Mouse (Mus musculus): Measurements from ENCODE around the gene Zfyve27. TPM values are rescaled to one million over a fixed set of nuclear protein-coding genes. Genes with fewer than 3 reads are reported as not detected.
A peak's percentile ranks its signal among the peaks of the same experiment; 100 is the strongest.

The Zfyve27 gene
- polyA plus RNA-seq, 1 experiment from 2014 or later: 11.6 TPM

DNA sequence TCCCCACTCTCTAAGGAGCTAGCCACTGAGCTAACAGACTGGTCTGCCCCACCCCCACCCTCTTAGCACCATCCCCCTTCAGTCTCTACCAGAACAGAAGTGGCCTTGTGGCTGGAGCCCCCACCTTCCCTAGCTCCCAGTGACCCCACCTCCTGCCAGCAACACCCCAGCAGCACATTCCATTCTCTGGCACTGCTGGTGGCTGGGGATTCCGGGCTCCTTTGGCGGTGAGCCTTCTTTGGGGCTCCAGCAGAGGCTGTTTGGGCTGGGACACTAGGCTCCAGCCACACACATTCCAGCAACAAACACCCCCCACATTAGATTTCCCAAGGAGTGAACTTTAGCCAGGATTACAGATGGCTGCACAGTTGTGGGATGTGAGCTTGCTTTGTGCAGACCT is 29.6 kb downstream of the Zfyve27 start:
- no peak overlapping the region for H3K9ac ChIP-seq
- no peak overlapping the region for H3K4me3 ChIP-seq
- H3K27me3 ChIP-seq (replicated peaks): peaks cover 22% of the 10 kb centered on the region
- H3K27ac ChIP-seq: no peak overlapping the region
- H3K36me3 ChIP-seq: peaks cover 42% of the 10 kb centered on the region
- ATAC-seq: no peak
- WGBS (ENCODE audit: insufficient replicate concordance): 97% methylated on average over 2 of the region's 2 CpGs
- no peaks in the 10 kb centered on the region for H3K4me1 ChIP-seq
- H3K4me2 ChIP-seq: no peak overlapping the region
- H3K9me3 ChIP-seq (replicated peaks): no peaks in the 10 kb centered on the region

DNA sequence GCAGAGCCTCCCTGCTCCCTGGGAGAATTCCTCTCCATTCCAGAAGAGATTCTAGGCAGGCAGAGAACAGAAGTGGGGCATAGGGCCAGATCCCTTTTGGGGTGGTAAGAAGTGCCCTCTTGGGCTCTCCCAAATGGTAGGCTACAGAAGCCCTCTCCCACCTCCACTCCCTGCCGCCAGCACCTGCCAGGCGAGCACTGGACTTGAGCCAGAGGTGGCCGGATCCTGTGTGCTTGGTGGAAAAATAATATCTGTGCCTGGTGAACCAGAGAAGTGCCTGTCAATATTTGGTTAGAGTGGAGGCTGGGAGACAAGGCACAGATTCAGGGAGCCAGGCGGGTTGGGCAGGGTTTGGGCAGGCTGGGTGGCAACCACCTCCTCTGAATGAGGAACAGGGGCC is 32.6 kb downstream of the Zfyve27 start:
- Histone ChIP-seq H3K4me2 (no peak overlapping the region), H3K36me3 (peaks cover 13% of the 10 kb centered on the region), H3K4me3 (no peak overlapping the region), H3K27me3 (replicated peaks) (peaks cover 53% of the 10 kb centered on the region), H3K27ac (no peak overlapping the region), H3K9ac (no peak overlapping the region), H3K9me3 (replicated peaks) (no peaks in the 10 kb centered on the region), H3K4me1 (0 out of 2 replicates have a peak, but pooled peaks cover under 1% of the 10 kb centered on the region)
- 60% methylated on average over 4 of the region's 4 CpGs for WGBS (ENCODE audit: insufficient replicate concordance)
- no peak for ATAC-seq

DNA sequence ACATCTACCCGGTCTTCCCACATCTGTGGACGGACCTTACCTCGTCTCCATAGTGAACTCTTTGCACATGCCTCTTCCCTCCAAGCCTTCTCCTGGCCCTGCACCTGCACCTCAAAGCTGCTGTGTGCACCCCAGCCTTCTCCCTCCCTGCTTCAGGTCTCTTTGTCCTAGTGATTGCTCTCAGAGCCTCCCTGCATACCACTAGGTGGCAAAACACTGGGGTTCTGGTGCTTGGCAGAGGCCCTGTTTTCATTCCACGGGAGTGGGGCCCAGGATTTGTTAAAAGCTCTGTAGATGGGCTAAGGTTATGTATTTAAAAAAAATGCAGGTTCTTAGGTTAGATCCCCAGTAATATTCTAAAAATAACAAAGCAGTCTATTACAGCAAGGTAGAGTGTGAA is 33.3 kb downstream of the Zfyve27 start:
- 60% methylated on average over 4 of the region's 4 CpGs for WGBS (ENCODE audit: insufficient replicate concordance)
- no peak for ATAC-seq
- H3K27ac ChIP-seq: no peak overlapping the region
- peaks cover 7% of the 10 kb centered on the region; the same call in 1 of the 2 replicates for H3K4me1 ChIP-seq
- no peak overlapping the region for H3K9ac ChIP-seq
- H3K9me3 ChIP-seq (replicated peaks): no peaks in the 10 kb centered on the region
- no peak overlapping the region for H3K4me2 ChIP-seq
- H3K27me3 ChIP-seq (replicated peaks): peaks cover 60% of the 10 kb centered on the region
- H3K36me3 ChIP-seq: peaks cover 7% of the 10 kb centered on the region; the same call in 1 of the 2 replicates
- no peak overlapping the region for H3K4me3 ChIP-seq

DNA sequence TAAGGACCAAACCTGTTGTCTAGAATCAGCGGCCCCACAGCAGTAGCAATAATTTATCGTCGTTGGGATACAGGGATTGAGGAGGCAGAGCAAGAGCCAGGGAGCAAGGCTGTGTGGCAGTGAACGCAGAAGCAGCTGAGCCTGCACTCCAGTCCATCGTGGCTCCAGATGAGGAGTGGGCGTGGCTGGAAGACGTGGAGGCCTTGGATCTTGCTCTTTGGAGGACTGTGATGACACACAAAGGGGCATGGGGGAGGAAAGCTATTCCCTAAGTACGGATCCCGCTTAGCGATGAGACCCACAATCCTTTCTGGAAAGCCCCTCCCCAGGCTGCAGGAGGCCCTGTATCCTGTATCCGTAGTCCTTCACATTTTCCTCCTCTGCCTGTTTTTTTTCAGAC is 34.3 kb downstream of the Zfyve27 start:
- Histone ChIP-seq H3K9ac (no peak overlapping the region), H3K27ac (no peak overlapping the region), H3K4me3 (no peak overlapping the region), H3K4me2 (no peak overlapping the region), H3K27me3 (replicated peaks) (peaks cover 69% of the 10 kb centered on the region), H3K9me3 (replicated peaks) (no peaks in the 10 kb centered on the region), H3K4me1 (peaks cover 11% of the 10 kb centered on the region; the same call in 1 of the 2 replicates), H3K36me3 (peaks cover 4% of the 10 kb centered on the region; the same call in 1 of the 2 replicates)
- 43% methylated on average over 11 of the region's 11 CpGs for WGBS (ENCODE audit: insufficient replicate concordance)
- ATAC-seq: no peak

DNA sequence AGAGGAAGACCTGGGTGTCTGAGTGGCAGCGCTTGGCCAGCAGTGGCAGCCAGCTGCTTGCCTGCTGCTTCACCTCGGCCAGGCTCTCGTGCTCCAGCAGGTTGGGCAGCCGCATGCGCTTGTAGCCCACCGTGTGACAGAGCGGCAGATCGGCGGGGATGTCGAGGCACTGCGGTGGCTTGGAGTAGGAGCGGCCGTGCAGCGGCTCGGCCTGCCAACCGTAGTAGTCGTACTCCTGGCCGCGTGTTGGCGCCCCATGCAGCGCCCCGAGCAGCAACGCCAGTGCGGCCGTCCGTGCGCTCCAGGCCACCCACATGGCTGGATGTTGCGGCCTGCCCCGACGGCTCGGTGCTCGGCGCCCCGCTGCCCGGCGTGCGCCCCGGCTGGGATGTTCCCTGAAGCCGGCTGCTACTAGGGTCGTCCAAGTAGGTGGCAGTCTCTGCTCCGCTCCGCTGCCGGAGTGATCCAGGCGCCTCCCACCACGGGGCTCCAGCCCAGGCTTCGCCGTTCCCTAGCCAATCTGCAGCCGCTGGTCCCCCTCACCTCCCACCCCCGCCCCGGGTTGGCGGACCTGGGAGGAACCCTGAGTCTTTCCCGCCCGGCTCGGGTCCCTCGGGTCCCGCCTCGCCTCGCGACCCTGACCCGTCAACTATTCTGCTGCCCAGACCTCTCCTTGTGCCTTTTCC is 38.1 kb downstream of the Zfyve27 start, which contains the start of gene Sfrp5:
Sfrp5 (minus strand) TSS at position 557 of the 686 bp plus-strand sequence.
- Histone ChIP-seq H3K9me3 (replicated peaks) (no peaks in the 10 kb centered on the region), H3K36me3 (no peaks in the 10 kb centered on the region), H3K4me3 (peak within 1 kb of the TSS; percentile 1), H3K4me1 (peaks cover 11% of the 10 kb centered on the region; the same call in 1 of the 2 replicates), H3K27ac (no peak within 1 kb of the TSS), H3K9ac (no peak within 1 kb of the TSS), H3K4me2 (peak within 1 kb of the TSS; percentile 32), H3K27me3 (replicated peaks) (peaks cover 78% of the 10 kb centered on the region)
- no peak for ATAC-seq
- WGBS (ENCODE audit: insufficient replicate concordance): 2% methylated on average over 60 of the region's 60 CpGs

DNA sequence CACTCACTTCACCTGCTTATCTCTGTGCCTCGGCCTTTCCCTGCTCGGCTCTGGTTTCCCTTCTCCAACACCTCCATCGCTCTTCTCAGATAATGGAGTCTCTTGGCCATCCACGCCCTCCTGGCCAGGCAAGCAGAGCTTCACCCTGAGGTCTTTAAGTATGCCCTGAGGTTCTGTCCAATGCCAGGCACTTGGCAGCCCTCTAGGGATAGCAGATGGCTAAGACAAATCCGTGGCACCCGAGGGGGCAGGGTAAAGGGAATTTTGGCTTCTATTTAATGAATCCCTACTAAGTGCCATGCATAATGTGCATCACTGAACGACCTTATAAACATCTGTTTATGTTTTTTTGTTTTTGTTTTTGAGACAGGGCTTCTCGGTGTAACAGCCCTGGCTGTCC is 38.7 kb downstream of the Zfyve27 start:
- no peak for ATAC-seq
- no peak overlapping the region for H3K4me2 ChIP-seq
- WGBS (ENCODE audit: insufficient replicate concordance): 22% methylated on average over 8 of the region's 8 CpGs
- H3K27me3 ChIP-seq (replicated peaks): peaks cover 75% of the 10 kb centered on the region
- H3K9ac ChIP-seq: no peak overlapping the region
- H3K4me3 ChIP-seq: no peak overlapping the region; the same call in 1 of the 2 replicates
- H3K9me3 ChIP-seq (replicated peaks): no peaks in the 10 kb centered on the region
- H3K27ac ChIP-seq: no peak overlapping the region
- peaks cover 11% of the 10 kb centered on the region; the same call in 1 of the 2 replicates for H3K4me1 ChIP-seq
- H3K36me3 ChIP-seq: no peaks in the 10 kb centered on the region

DNA sequence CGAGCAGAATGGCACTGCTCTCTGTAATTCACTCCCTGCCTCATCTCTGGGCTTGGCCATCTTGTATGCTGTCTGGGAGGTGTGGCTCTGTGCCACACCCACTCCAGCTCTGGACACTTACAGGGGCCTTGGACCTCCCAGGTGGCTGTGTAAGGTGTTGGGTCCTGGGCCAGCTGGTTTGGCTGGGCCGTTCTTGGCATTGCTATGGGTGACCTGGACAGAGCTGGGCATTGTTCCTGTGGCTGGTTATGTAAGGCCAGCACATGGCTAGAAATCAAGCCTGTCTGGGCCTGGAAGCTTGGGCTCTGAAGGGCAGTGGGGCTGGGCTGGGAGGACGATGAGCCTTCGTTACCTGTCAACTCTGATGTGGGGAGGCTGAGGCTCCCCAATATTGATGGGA is 40.6 kb downstream of the Zfyve27 start:
- Histone ChIP-seq H3K27ac (no peak overlapping the region), H3K9ac (no peak overlapping the region), H3K36me3 (no peaks in the 10 kb centered on the region), H3K4me1 (peaks cover 11% of the 10 kb centered on the region; the same call in 1 of the 2 replicates), H3K4me3 (no peak overlapping the region), H3K4me2 (no peak overlapping the region), H3K27me3 (replicated peaks) (peaks cover 59% of the 10 kb centered on the region), H3K9me3 (replicated peaks) (no peaks in the 10 kb centered on the region)
- ATAC-seq: no peak
- WGBS (ENCODE audit: insufficient replicate concordance): 62% methylated on average over 4 of the region's 4 CpGs

DNA sequence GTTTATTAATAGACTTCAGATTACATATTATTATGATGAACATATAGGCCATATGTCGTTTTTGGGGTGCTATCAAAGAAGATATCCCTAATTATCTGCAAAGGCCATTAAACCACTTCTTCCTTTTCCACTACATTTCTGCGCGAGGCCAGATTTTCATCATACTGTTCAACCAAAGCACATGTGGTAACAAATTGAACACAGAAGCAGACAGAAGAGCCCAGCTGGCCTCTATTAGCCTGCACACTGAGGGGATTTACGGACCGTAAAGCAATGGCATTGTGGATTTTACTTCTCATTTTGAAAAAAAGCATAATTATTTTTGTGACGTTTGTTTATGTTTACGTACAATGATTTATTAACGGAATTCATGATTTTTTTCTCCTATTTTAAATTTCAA is 41.5 kb downstream of the Zfyve27 start:
- no peak for ATAC-seq
- Histone ChIP-seq H3K9me3 (replicated peaks) (no peaks in the 10 kb centered on the region), H3K9ac (no peak overlapping the region), H3K36me3 (no peaks in the 10 kb centered on the region), H3K4me3 (no peak overlapping the region), H3K4me2 (no peak overlapping the region), H3K27ac (no peak overlapping the region), H3K27me3 (replicated peaks) (peaks cover 56% of the 10 kb centered on the region), H3K4me1 (peaks cover 11% of the 10 kb centered on the region; the same call in 1 of the 2 replicates)
- 75% methylated on average over 8 of the region's 8 CpGs for WGBS (ENCODE audit: insufficient replicate concordance)

DNA sequence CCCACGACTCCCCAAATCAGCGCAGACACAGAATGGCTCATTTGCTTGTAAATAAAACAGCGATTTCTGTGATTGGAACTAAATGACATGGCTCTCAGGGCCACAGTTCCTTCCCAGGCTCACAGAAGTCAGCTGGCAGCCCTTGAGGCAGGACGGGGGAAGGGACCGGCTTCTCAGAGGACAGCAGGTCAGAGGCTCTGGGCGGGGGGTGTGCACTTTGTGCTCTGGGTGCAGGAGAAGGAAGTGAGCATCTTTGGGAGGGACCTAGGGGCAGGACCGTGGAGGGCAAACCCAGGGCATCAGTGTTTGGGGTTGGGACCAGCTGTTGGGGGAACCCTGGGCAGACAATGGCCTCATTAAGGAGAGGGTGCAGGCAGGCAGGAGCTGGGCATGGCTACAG is 45.7 kb downstream of the Zfyve27 start:
- Histone ChIP-seq H3K27ac (no peak overlapping the region), H3K27me3 (replicated peaks) (peaks cover 29% of the 10 kb centered on the region), H3K9me3 (replicated peaks) (no peaks in the 10 kb centered on the region), H3K4me3 (no peak overlapping the region), H3K4me1 (no peaks in the 10 kb centered on the region; the same call in 1 of the 2 replicates), H3K4me2 (no peak overlapping the region), H3K36me3 (no peaks in the 10 kb centered on the region), H3K9ac (no peak overlapping the region)
- WGBS (ENCODE audit: insufficient replicate concordance): 57% methylated on average over 7 of the region's 7 CpGs
- no peak for ATAC-seq

DNA sequence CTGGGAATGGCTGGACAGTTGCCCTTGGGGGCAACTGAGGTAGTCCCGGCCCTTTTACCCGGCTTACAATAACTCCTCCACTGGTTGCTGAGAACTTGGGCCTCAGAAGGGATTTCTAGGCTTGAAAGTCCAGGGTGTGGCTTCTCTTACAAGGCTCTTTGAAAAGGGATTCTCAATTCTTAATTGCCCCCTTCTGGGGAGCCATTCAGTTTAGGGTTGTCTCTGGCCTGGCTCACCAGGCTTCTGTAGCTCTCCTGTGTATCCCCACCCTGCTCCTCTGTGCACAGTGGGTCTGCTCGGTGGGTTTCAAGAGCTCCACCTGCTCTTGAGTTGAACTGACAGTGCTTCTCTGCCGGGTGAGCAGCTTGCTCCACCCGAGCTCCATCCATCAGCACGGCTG is 46.2 kb downstream of the Zfyve27 start:
- Histone ChIP-seq H3K27ac (no peak overlapping the region), H3K4me3 (no peak overlapping the region), H3K9ac (no peak overlapping the region), H3K4me2 (no peak overlapping the region), H3K4me1 (no peaks in the 10 kb centered on the region; the same call in 1 of the 2 replicates), H3K36me3 (no peaks in the 10 kb centered on the region), H3K27me3 (replicated peaks) (peaks cover 25% of the 10 kb centered on the region), H3K9me3 (replicated peaks) (no peaks in the 10 kb centered on the region)
- 59% methylated on average over 6 of the region's 6 CpGs for WGBS (ENCODE audit: insufficient replicate concordance)
- no peak for ATAC-seq

DNA sequence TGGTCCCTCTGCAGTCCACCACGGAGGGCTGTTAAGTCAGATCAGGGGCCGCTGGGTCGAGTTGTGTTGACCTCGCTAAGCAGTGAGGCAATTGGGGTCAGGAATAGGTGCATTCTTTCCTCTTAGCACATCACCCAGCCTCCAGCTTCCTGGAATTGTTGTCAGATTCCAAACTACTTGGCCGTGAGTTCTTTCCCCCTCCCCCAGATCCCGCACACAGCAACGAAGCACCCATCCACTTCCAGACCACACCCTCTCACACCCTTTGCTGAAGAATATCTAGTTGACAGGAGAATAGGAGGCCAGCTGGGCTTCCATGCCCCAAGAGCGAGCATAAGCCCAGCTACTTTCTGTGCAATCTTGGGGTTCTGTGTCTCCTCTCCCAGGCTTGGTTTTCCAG is 48.2 kb downstream of the Zfyve27 start:
- no peaks in the 10 kb centered on the region; the same call in 1 of the 2 replicates for H3K4me1 ChIP-seq
- 17% methylated on average over 8 of the region's 8 CpGs for WGBS (ENCODE audit: insufficient replicate concordance)
- H3K36me3 ChIP-seq: no peaks in the 10 kb centered on the region
- peaks cover 31% of the 10 kb centered on the region for H3K27me3 ChIP-seq (replicated peaks)
- H3K4me3 ChIP-seq: no peak overlapping the region
- no peak overlapping the region for H3K27ac ChIP-seq
- H3K4me2 ChIP-seq: no peak overlapping the region
- no peaks in the 10 kb centered on the region for H3K9me3 ChIP-seq (replicated peaks)
- H3K9ac ChIP-seq: no peak overlapping the region
- ATAC-seq: no peak

DNA sequence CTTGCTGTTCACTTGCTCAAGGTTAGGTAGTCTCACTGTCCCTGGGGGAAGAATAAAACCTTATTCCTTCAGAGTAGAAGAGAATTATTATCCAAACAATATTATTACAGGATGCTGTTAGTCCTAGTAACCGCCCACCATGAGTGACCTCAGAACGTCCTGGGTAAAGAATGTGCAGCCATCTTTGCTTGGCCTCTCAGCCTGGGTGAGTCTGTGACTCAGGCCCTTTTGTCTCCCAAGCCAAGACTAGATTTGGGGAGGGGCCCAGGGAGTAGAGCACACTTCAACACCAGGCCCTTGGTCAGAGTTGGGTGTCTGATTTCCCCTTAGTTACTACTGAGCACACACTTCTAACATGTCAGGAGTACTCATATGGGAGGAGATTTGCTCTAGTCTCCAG is 50.9 kb downstream of the Zfyve27 start:
- Histone ChIP-seq H3K9me3 (replicated peaks) (no peaks in the 10 kb centered on the region), H3K4me2 (no peak overlapping the region), H3K27me3 (replicated peaks) (peaks cover 25% of the 10 kb centered on the region), H3K4me3 (no peak overlapping the region), H3K4me1 (no peaks in the 10 kb centered on the region; the same call in 1 of the 2 replicates), H3K36me3 (no peaks in the 10 kb centered on the region), H3K9ac (no peak overlapping the region), H3K27ac (no peak overlapping the region)
- 55% methylated on average over 2 of the region's 2 CpGs for WGBS (ENCODE audit: insufficient replicate concordance)
- no peak for ATAC-seq
